Mouse (Mus musculus): ENCODE measurements around the gene Pygo1.

DNA sequence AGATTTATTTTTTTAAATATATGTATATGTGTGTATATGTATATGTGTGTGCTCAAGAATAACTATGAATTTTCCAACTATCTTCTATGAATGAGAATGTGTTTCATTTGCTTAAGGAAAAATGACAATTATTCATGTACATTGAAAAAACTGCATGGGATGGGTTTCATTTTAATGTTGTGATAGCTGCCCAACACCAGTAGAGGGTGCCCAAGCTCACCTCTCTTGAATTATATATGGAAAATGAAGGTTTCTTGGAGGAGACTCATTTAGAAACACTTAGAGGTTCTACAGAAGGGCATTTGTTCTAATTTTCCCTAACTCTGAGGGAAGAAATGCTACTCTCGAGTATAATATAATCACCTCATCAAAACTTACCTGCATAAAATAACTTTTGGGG is 35.7 kb upstream of the Pygo1 start:
- no peak for TF ChIP-seq CTCF (conservative IDR thresholded peaks at IDR 0.05; ENCODE audit: insufficient read depth, insufficient read length, low read depth, low read length)
- no peak for TF ChIP-seq POLR2A (IDR thresholded peaks at IDR 0.05; ENCODE audit: low read depth, low read length)

Measured in kidney, adult 2 months (tissue).